27 mouse cellular contexts compared by ENCODE assay signal in genomic region chr9:30485161-30485560, GRCm38 (mm10). TPM values are rescaled to one million over a fixed set of nuclear protein-coding genes. Genes with fewer than 3 reads are reported as not detected.
A peak's percentile ranks its signal among the peaks of the same experiment; 100 is the strongest.
DNase-seq lines count a peak whose midpoint lies in the region; ATAC-seq and TF ChIP-seq lines count a peak whose summit lies in the region.
"Had no signal": no experiment of that assay in that cellular context is flagged by ENCODE, and none has a peak within 500 bp of the region (broad histone marks: within the 10 kb centered on the region; RNA-seq: fewer than 3 reads in every experiment).

No protein-coding gene starts in this region.

- no peak overlapping the region for H3K27ac ChIP-seq in layer of hippocampus, adult 2 months
- H3K27ac ChIP-seq in midbrain, postnatal 0 days (ENCODE audit: low read depth, low read length), result no peak overlapping the region
- no peak overlapping the region for H3K27ac ChIP-seq in midbrain, embryonic 16.5 days (ENCODE audit: low read length)
- no peak overlapping the region for H3K27ac ChIP-seq in forebrain, postnatal 0 days (ENCODE audit: low read depth, low read length)
- H3K27ac ChIP-seq: embryonic facial prominence, embryonic 10.5 days; embryonic facial prominence, embryonic 13.5 days; forebrain, embryonic 12.5 days; forebrain, embryonic 15.5 days; heart, adult 2 months; heart, embryonic 10.5 days; heart, embryonic 13.5 days; hindbrain, embryonic 14.5 days had no signal

- no peaks in the 10 kb centered on the region for H3K36me3 ChIP-seq in midbrain, postnatal 0 days (ENCODE audit: insufficient read depth, low read length)
- H3K36me3 ChIP-seq in midbrain, embryonic 16.5 days (ENCODE audit: control insufficient read depth, insufficient read depth, low read length), result no peaks in the 10 kb centered on the region
- no peaks in the 10 kb centered on the region for H3K36me3 ChIP-seq in forebrain, postnatal 0 days (ENCODE audit: insufficient read depth)
- H3K36me3 ChIP-seq: embryonic facial prominence, embryonic 10.5 days; embryonic facial prominence, embryonic 13.5 days; forebrain, embryonic 12.5 days; forebrain, embryonic 15.5 days; heart, embryonic 10.5 days; heart, embryonic 13.5 days had no signal

- H3K9ac ChIP-seq in midbrain, postnatal 0 days (replicated peaks; ENCODE audit: low read length, poor library complexity, severe bottlenecking), result no peak overlapping the region
- H3K9ac ChIP-seq in midbrain, embryonic 16.5 days (ENCODE audit: low read depth, low read length), result no peak overlapping the region
- no peak overlapping the region for H3K9ac ChIP-seq in forebrain, postnatal 0 days
- H3K9ac ChIP-seq: embryonic facial prominence, embryonic 13.5 days; forebrain, embryonic 12.5 days; forebrain, embryonic 15.5 days; heart, embryonic 13.5 days; hindbrain, embryonic 14.5 days had no signal

- WGBS in midbrain, postnatal 0 days, result 91% methylated on average over 2 of the region's 2 CpGs
- 85% methylated on average over 2 of the region's 2 CpGs for WGBS in midbrain, embryonic 16.5 days
- 91% methylated on average over 2 of the region's 2 CpGs for WGBS in forebrain, postnatal 0 days

- no peak for TF ChIP-seq CTCF in layer of hippocampus, adult 2 months (conservative IDR thresholded peaks at IDR 0.05)
- TF ChIP-seq CTCF in midbrain, postnatal 0 days (IDR thresholded peaks at IDR 0.05), result no peak
- TF ChIP-seq CTCF in forebrain, postnatal 0 days (IDR thresholded peaks at IDR 0.05; ENCODE audit: low read depth), result no peak

- no peak overlapping the region for H3K4me3 ChIP-seq in layer of hippocampus, adult 2 months
- no peak overlapping the region for H3K4me3 ChIP-seq in midbrain, postnatal 0 days (ENCODE audit: low read depth, low read length)
- no peak overlapping the region for H3K4me3 ChIP-seq in midbrain, embryonic 16.5 days (ENCODE audit: low read depth, low read length)
- no peak overlapping the region for H3K4me3 ChIP-seq in forebrain, postnatal 0 days (ENCODE audit: low read depth, low read length)
- H3K4me3 ChIP-seq: embryonic facial prominence, embryonic 10.5 days; embryonic facial prominence, embryonic 13.5 days; erythroblast, embryonic 14.5 days; forebrain, embryonic 12.5 days; forebrain, embryonic 15.5 days; heart, adult 2 months; heart, embryonic 10.5 days; heart, embryonic 13.5 days had no signal

- no peak overlapping the region for H3K4me2 ChIP-seq in midbrain, postnatal 0 days (ENCODE audit: low read depth, low read length, poor library complexity, severe bottlenecking)
- no peak overlapping the region for H3K4me2 ChIP-seq in midbrain, embryonic 16.5 days (ENCODE audit: low read length)
- no peak overlapping the region for H3K4me2 ChIP-seq in forebrain, postnatal 0 days (ENCODE audit: low read depth)
- H3K4me2 ChIP-seq: embryonic facial prominence, embryonic 13.5 days; forebrain, embryonic 12.5 days; forebrain, embryonic 15.5 days; heart, embryonic 13.5 days; hindbrain, embryonic 14.5 days had no signal

- H3K27me3 ChIP-seq in midbrain, postnatal 0 days (ENCODE audit: insufficient read depth, low read length), result no peaks in the 10 kb centered on the region
- no peaks in the 10 kb centered on the region for H3K27me3 ChIP-seq in midbrain, embryonic 16.5 days (ENCODE audit: control insufficient read depth, insufficient read depth, low read depth, low read length)
- H3K27me3 ChIP-seq in forebrain, postnatal 0 days (ENCODE audit: insufficient read depth, low read length), result no peaks in the 10 kb centered on the region
- H3K27me3 ChIP-seq: embryonic facial prominence, embryonic 13.5 days; forebrain, embryonic 12.5 days; forebrain, embryonic 15.5 days; heart, embryonic 13.5 days had no signal

- peak; percentile 43 to 47 for DNase-seq in layer of hippocampus, adult 2 months (ENCODE audit: low spot score in 2 of 2)
- no peak for DNase-seq in layer of hippocampus, postnatal 25 days (ENCODE audit: extremely low spot score in 1 of 2, low spot score in 1 of 2)
- peak; percentile 11 for DNase-seq in midbrain, postnatal 0 days (ENCODE audit: low spot score)
- peak; percentile 12 to 34 for DNase-seq in layer of hippocampus, postnatal 14 days (ENCODE audit: low spot score in 2 of 2)
- DNase-seq in forebrain, postnatal 0 days, result no peak
- DNase-seq: adrenal gland, adult 2 months; adrenal gland, postnatal 14 days; cerebellum, adult 11-12 months; cerebellum, adult 8-10 months; cerebellum, postnatal 10 days; cerebellum, postnatal 36 days; embryo, embryonic 11 days; gastrocnemius, postnatal 10 days; gastrocnemius, postnatal 36 days; heart, adult 2 months; heart, postnatal 14 days; heart, postnatal 4 days had no signal

- no peak for ATAC-seq in midbrain, postnatal 0 days (ENCODE audit: low FRiP score)
- no peak for ATAC-seq in midbrain, embryonic 16.5 days
- ATAC-seq in forebrain, postnatal 0 days, result no peak
- ATAC-seq: CD4-positive, CD25-positive, alpha-beta regulatory T cell, adult 4 months; forebrain, embryonic 15.5 days had no signal

- H3K4me1 ChIP-seq in midbrain, postnatal 0 days (ENCODE audit: insufficient read depth, low read length), result no peaks in the 10 kb centered on the region
- no peaks in the 10 kb centered on the region for H3K4me1 ChIP-seq in midbrain, embryonic 16.5 days (ENCODE audit: control insufficient read depth, insufficient read depth, low read length)
- no peaks in the 10 kb centered on the region for H3K4me1 ChIP-seq in forebrain, postnatal 0 days (ENCODE audit: insufficient read depth)
- H3K4me1 ChIP-seq: forebrain, embryonic 12.5 days; forebrain, embryonic 15.5 days; heart, embryonic 10.5 days; heart, embryonic 13.5 days had no signal

- H3K9me3 ChIP-seq in midbrain, postnatal 0 days (ENCODE audit: low read length), result no peaks in the 10 kb centered on the region
- no peaks in the 10 kb centered on the region for H3K9me3 ChIP-seq in midbrain, embryonic 16.5 days (replicated peaks; ENCODE audit: control insufficient read depth, low read length, poor library complexity, severe bottlenecking)
- no peaks in the 10 kb centered on the region for H3K9me3 ChIP-seq in forebrain, postnatal 0 days (ENCODE audit: low read length)
- H3K9me3 ChIP-seq: embryonic facial prominence, embryonic 10.5 days; embryonic facial prominence, embryonic 13.5 days; forebrain, embryonic 12.5 days; forebrain, embryonic 15.5 days; heart, embryonic 10.5 days; heart, embryonic 13.5 days had no signal

RNA-seq across cellular contexts. Expression of gene Snx19, which starts 58.3 kb away (rescaled TPM):
- 10 to 100 TPM; 51.9 to 52.5 TPM for total RNA-seq in layer of hippocampus, adult 2 months (2021)
- 10 to 100 TPM; 47.0 to 48.2 TPM for total RNA-seq in layer of hippocampus, postnatal 25 days (2021)
- total RNA-seq in midbrain, postnatal 0 days (2014; rRNA removed), result 26.5 and 33.7 TPM in 2 replicates
- 17.6 and 17.7 TPM in 2 replicates for polyA plus RNA-seq in midbrain, postnatal 0 days (2015; fragmentation: Nextera tagmentation; extraction: Ambion mirVana)
- polyA plus RNA-seq in midbrain, embryonic 16.5 days (2015; fragmentation: Nextera tagmentation; extraction: Ambion mirVana), result 23.2 and 24.5 TPM in 2 replicates
- 10 to 100 TPM; 42.2 to 42.6 TPM for total RNA-seq in layer of hippocampus, postnatal 14 days (2021)
- total RNA-seq in forebrain, postnatal 0 days (2014; rRNA removed), result 25.2 and 30.6 TPM in 2 replicates
- 12.7 and 16.7 TPM in 2 replicates for polyA plus RNA-seq in forebrain, postnatal 0 days (2015; fragmentation: Nextera tagmentation; extraction: Ambion mirVana)

Comparison
In these comparisons a context has a peak if more than half of its experiments do, and no peak if none do; other contexts are left out.
1. DNase-seq: peak in layer of hippocampus, adult 2 months (2 of 2), midbrain, postnatal 0 days (single experiment) and layer of hippocampus, postnatal 14 days (2 of 2); none in layer of hippocampus, postnatal 25 days (0 of 2) and forebrain, postnatal 0 days (single experiment).